Mouse (Mus musculus) embryonic facial prominence, embryonic 15.5 days (tissue): ENCODE data around the gene Tescl. TPM values are rescaled to one million over a fixed set of nuclear protein-coding genes. Genes with fewer than 3 reads are reported as not detected.

Experiments used
- ATAC-seq: fragments of 200-750 bp; cut with Nextera tagmentation; 2 replicates; pipeline ENCODE4 v1.8.0; 2017; ENCODE audit warnings: low read depth, moderate TSS enrichment; ENCODE audit not compliant: insufficient number of reproducible peaks, low FRiP score, low TSS enrichment
- H3K27ac ChIP-seq: fragments of 300-500 bp; sonication (generic); replicated peaks from 2 replicates; pipeline ENCODE4 v1.5.1; 2015; ENCODE audit warnings: mild to moderate bottlenecking, inconsistent platforms
- H3K27me3 ChIP-seq: fragments of 300-500 bp; sonication (generic); 2 replicates; pipeline ENCODE4 v1.6.1; 2015; ENCODE audit warnings: inconsistent platforms
- H3K36me3 ChIP-seq: fragments of 300-500 bp; sonication (generic); 2 replicates; pipeline ENCODE4 v1.6.1; 2015; ENCODE audit warnings: mild to moderate bottlenecking, inconsistent platforms
- H3K4me1 ChIP-seq: fragments of 300-500 bp; sonication (generic); 2 replicates; pipeline ENCODE4 v1.6.1; 2015; ENCODE audit warnings: inconsistent platforms
- H3K4me2 ChIP-seq: fragments of 300-500 bp; sonication (generic); replicated peaks from 2 replicates; pipeline ENCODE4 v1.6.1; 2015; ENCODE audit warnings: mild to moderate bottlenecking, inconsistent platforms
- H3K4me3 ChIP-seq: fragments of 300-500 bp; sonication (generic); replicated peaks from 2 replicates; pipeline ENCODE4 v1.5.1; 2015; ENCODE audit warnings: mild to moderate bottlenecking, inconsistent platforms
- H3K9ac ChIP-seq: fragments of 300-500 bp; sonication (generic); 2 replicates; pipeline ENCODE4 v1.6.1; 2015; ENCODE audit warnings: inconsistent platforms
- H3K9me3 ChIP-seq: fragments of 300-500 bp; sonication (generic); replicated peaks from 2 replicates; pipeline ENCODE4 v1.6.1; 2016; ENCODE audit warnings: inconsistent platforms
- WGBS: fragments of 180-500 bp; shearing (Covaris S2); methylation state at CpG from one replicate; pipeline ENCODE4 v1.1.7; 2015; 5-methylcytosine and 5-hydroxymethylcytosine counted together
- polyA plus RNA-seq: library from polyadenylated mRNA; unstranded; fragments of >200 nt; fragmentation: Nextera tagmentation; extraction: Ambion mirVana; gene quantifications from 2 replicates; pipeline ENCODE4 v1.2.1, GENCODE M21; 2015

Tescl gene
- polyA plus RNA-seq, 1 experiment from 2014 or later: not detected

- ATAC-seq: no peak
- Histone ChIP-seq H3K9me3 (no peaks in the 10 kb centered on the region), H3K27me3 (no peaks in the 10 kb centered on the region), H3K4me1 (no peaks in the 10 kb centered on the region), H3K4me2 (no peak overlapping the region), H3K27ac (no peak overlapping the region), H3K36me3 (no peaks in the 10 kb centered on the region), H3K9ac (no peak overlapping the region), H3K4me3 (no peak overlapping the region)
- WGBS: 28% methylated on average over 9 of the region's 9 CpGs
These were observed 25.5 kb upstream of the Tescl start for GRCm38 (mm10) chr7:24359269-24359668.

- 53% methylated on average over 4 of the region's 4 CpGs for WGBS
These were observed 24.2 kb upstream of the Tescl start for GRCm38 (mm10) chr7:24357899-24358298.

GRCm38 (mm10) chr7:24356081-24356480, 22.3 kb upstream of the Tescl start:
- Histone ChIP-seq H3K4me3 (no peak overlapping the region), H3K9me3 (no peaks in the 10 kb centered on the region), H3K36me3 (no peaks in the 10 kb centered on the region), H3K27ac (no peak overlapping the region), H3K9ac (no peak overlapping the region), H3K27me3 (no peaks in the 10 kb centered on the region), H3K4me2 (no peak overlapping the region), H3K4me1 (no peaks in the 10 kb centered on the region)
- WGBS: 75% methylated on average over 10 of the region's 10 CpGs
- no peak for ATAC-seq

More at GRCm38 (mm10) chr7:24357899-24358298, 24.2 kb upstream of the Tescl start:
- no peak overlapping the region for H3K4me2 ChIP-seq
- H3K9ac ChIP-seq: no peak overlapping the region
- H3K4me3 ChIP-seq: no peak overlapping the region
- no peak for ATAC-seq
- H3K9me3 ChIP-seq: no peaks in the 10 kb centered on the region
- no peaks in the 10 kb centered on the region for H3K27me3 ChIP-seq
- H3K4me1 ChIP-seq: no peaks in the 10 kb centered on the region
- no peak overlapping the region for H3K27ac ChIP-seq
- no peaks in the 10 kb centered on the region for H3K36me3 ChIP-seq

- no peaks in the 10 kb centered on the region for H3K36me3 ChIP-seq
- H3K9me3 ChIP-seq: no peaks in the 10 kb centered on the region
- H3K27ac ChIP-seq: 0 out of 2 replicates have a peak overlapping the region, but pooled peaks have one; percentile 4
- no peaks in the 10 kb centered on the region for H3K27me3 ChIP-seq
- no peak overlapping the region for H3K4me3 ChIP-seq
- 84% methylated on average over 6 of the region's 6 CpGs for WGBS
- ATAC-seq: no peak
- H3K4me1 ChIP-seq: no peaks in the 10 kb centered on the region
- no peak overlapping the region for H3K9ac ChIP-seq
- no peak overlapping the region for H3K4me2 ChIP-seq
These were observed 21.9 kb upstream of the Tescl start for GRCm38 (mm10) chr7:24355646-24356045.

- no peaks in the 10 kb centered on the region for H3K9me3 ChIP-seq
- no peak within 1 kb of the TSS for H3K4me3 ChIP-seq
- no peak within 1 kb of the TSS for H3K4me2 ChIP-seq
- H3K27me3 ChIP-seq: no peaks in the 10 kb centered on the region
- ATAC-seq: no peak
- no peak within 1 kb of the TSS for H3K9ac ChIP-seq
- no peaks in the 10 kb centered on the region for H3K4me1 ChIP-seq
- H3K27ac ChIP-seq: no peak within 1 kb of the TSS
- 33% methylated on average over 6 of the region's 6 CpGs for WGBS
- no peaks in the 10 kb centered on the region for H3K36me3 ChIP-seq
These were observed 15.2 kb upstream of the Tescl start, which contains the start of gene Lypd5 for GRCm38 (mm10) chr7:24348896-24349295. Gene Lypd5 (plus strand): TSS chr7:24349196.

GRCm38 (mm10) chr7:24346444-24346843, 12.7 kb upstream of the Tescl start:
- no peak for ATAC-seq
- Histone ChIP-seq H3K9me3 (no peaks in the 10 kb centered on the region), H3K4me1 (no peaks in the 10 kb centered on the region), H3K36me3 (no peaks in the 10 kb centered on the region), H3K9ac (no peak overlapping the region), H3K27ac (no peak overlapping the region), H3K27me3 (no peaks in the 10 kb centered on the region), H3K4me3 (no peak overlapping the region), H3K4me2 (no peak overlapping the region)
- 64% methylated on average over 5 of the region's 5 CpGs for WGBS

GRCm38 (mm10) chr7:24343701-24344272, 10.1 kb upstream of the Tescl start:
- Histone ChIP-seq H3K4me2 (no peak overlapping the region), H3K27ac (no peak overlapping the region), H3K9ac (no peak overlapping the region), H3K4me3 (no peak overlapping the region), H3K4me1 (no peaks in the 10 kb centered on the region), H3K9me3 (no peaks in the 10 kb centered on the region), H3K36me3 (no peaks in the 10 kb centered on the region), H3K27me3 (no peaks in the 10 kb centered on the region)
- 60% methylated on average over 7 of the region's 7 CpGs for WGBS
- no peak for ATAC-seq

GRCm38 (mm10) chr7:24338241-24338640, 4.5 kb upstream of the Tescl start:
- H3K36me3 ChIP-seq: no peaks in the 10 kb centered on the region
- no peak overlapping the region for H3K27ac ChIP-seq
- no peak overlapping the region for H3K9ac ChIP-seq
- H3K4me3 ChIP-seq: no peak overlapping the region
- no peaks in the 10 kb centered on the region for H3K4me1 ChIP-seq
- 44% methylated on average over 2 of the region's 2 CpGs for WGBS
- H3K27me3 ChIP-seq: peaks cover 14% of the 10 kb centered on the region
- ATAC-seq: no peak
- H3K4me2 ChIP-seq: no peak overlapping the region
- H3K9me3 ChIP-seq: no peaks in the 10 kb centered on the region

- Histone ChIP-seq H3K4me3 (no peak overlapping the region), H3K4me1 (no peaks in the 10 kb centered on the region), H3K9me3 (no peaks in the 10 kb centered on the region), H3K9ac (no peak overlapping the region), H3K27ac (no peak overlapping the region), H3K4me2 (no peak overlapping the region), H3K36me3 (no peaks in the 10 kb centered on the region), H3K27me3 (peaks cover 17% of the 10 kb centered on the region)
- WGBS: 11% methylated on average over 5 of the region's 5 CpGs
- ATAC-seq: no peak
These were observed 2.1 kb upstream of the Tescl start for GRCm38 (mm10) chr7:24335699-24336309.

GRCm38 (mm10) chr7:24327281-24327975, 6.3 kb downstream of the Tescl start:
- Histone ChIP-seq H3K4me2 (no peak overlapping the region), H3K4me1 (0 out of 2 replicates have a peak, but pooled peaks cover 5% of the 10 kb centered on the region), H3K9ac (no peak overlapping the region), H3K4me3 (no peak overlapping the region), H3K27me3 (no peaks in the 10 kb centered on the region), H3K9me3 (0 out of 2 replicates have a peak, but pooled peaks cover 10% of the 10 kb centered on the region), H3K27ac (no peak overlapping the region), H3K36me3 (no peaks in the 10 kb centered on the region)
- ATAC-seq: no peak
- WGBS: 82% methylated on average over 14 of the region's 14 CpGs

GRCm38 (mm10) chr7:24326273-24327135, 7.2 kb downstream of the Tescl start:
- Histone ChIP-seq H3K9ac (peak overlapping the region; percentile 18; the same call in 1 of the 2 replicates), H3K36me3 (no peaks in the 10 kb centered on the region), H3K4me2 (peak overlapping the region; percentile 55), H3K4me3 (peak overlapping the region; percentile 39), H3K27ac (peak overlapping the region; percentile 68), H3K27me3 (no peaks in the 10 kb centered on the region), H3K4me1 (0 out of 2 replicates have a peak, but pooled peaks cover 5% of the 10 kb centered on the region), H3K9me3 (0 out of 2 replicates have a peak, but pooled peaks cover 10% of the 10 kb centered on the region)
- WGBS: 45% methylated on average over 20 of the region's 20 CpGs
- no peak for ATAC-seq
